In genomic region chr1:91086748-91087147, GRCm38 (mm10) we compare ENCODE assay signal across 16 mouse cellular contexts. TPM values are rescaled to one million over a fixed set of nuclear protein-coding genes. Genes with fewer than 3 reads are reported as not detected.
DNase-seq lines count a peak whose midpoint lies in the region; ATAC-seq and TF ChIP-seq lines count a peak whose summit lies in the region.
"Had no signal": no experiment of that assay in that cellular context is flagged by ENCODE, and none has a peak within 500 bp of the region (broad histone marks: within the 10 kb centered on the region; RNA-seq: fewer than 3 reads in every experiment).

No protein-coding gene starts in this region.

- 75% methylated on average over 5 of the region's 5 CpGs for WGBS in hindbrain, embryonic 12.5 days
- WGBS in hindbrain, embryonic 11.5 days = 85% methylated on average over 5 of the region's 5 CpGs
- 90% methylated on average over 5 of the region's 5 CpGs for WGBS in midbrain, embryonic 10.5 days
- WGBS in midbrain, embryonic 14.5 days = 93% methylated on average over 5 of the region's 5 CpGs

- H3K36me3 ChIP-seq in hindbrain, embryonic 12.5 days = no peaks in the 10 kb centered on the region
- no peaks in the 10 kb centered on the region for H3K36me3 ChIP-seq in hindbrain, embryonic 11.5 days (ENCODE audit: control insufficient read depth, insufficient read depth, low read length)
- H3K36me3 ChIP-seq in midbrain, embryonic 10.5 days = no peaks in the 10 kb centered on the region
- no peaks in the 10 kb centered on the region for H3K36me3 ChIP-seq in midbrain, embryonic 14.5 days (ENCODE audit: control insufficient read depth, insufficient read depth, low read length)
- H3K36me3 ChIP-seq: intestine, embryonic 15.5 days; liver, embryonic 13.5 days had no signal

- no peak overlapping the region for H3K9ac ChIP-seq in hindbrain, embryonic 12.5 days
- no peak overlapping the region for H3K9ac ChIP-seq in hindbrain, embryonic 11.5 days (ENCODE audit: low read depth, low read length)
- H3K9ac ChIP-seq in midbrain, embryonic 14.5 days (replicated peaks; ENCODE audit: low read length) = no peak overlapping the region
- H3K9ac ChIP-seq: intestine, embryonic 15.5 days; liver, embryonic 13.5 days had no signal

- H3K4me1 ChIP-seq in hindbrain, embryonic 12.5 days = peaks cover 13% of the 10 kb centered on the region
- H3K4me1 ChIP-seq in hindbrain, embryonic 11.5 days (replicated peaks; ENCODE audit: control insufficient read depth, insufficient read depth, low read length) = no peaks in the 10 kb centered on the region
- H3K4me1 ChIP-seq in midbrain, embryonic 10.5 days = peaks cover 17% of the 10 kb centered on the region
- 0 out of 2 replicates have a peak, but pooled peaks cover 4% of the 10 kb centered on the region for H3K4me1 ChIP-seq in midbrain, embryonic 14.5 days (ENCODE audit: control insufficient read depth, insufficient read depth, low read length)

- H3K4me3 ChIP-seq in gastrocnemius, adult 2 months = no peak overlapping the region
- no peak overlapping the region for H3K4me3 ChIP-seq in hindbrain, embryonic 12.5 days
- H3K4me3 ChIP-seq in hindbrain, embryonic 11.5 days (ENCODE audit: low read depth, low read length) = no peak overlapping the region
- H3K4me3 ChIP-seq in midbrain, embryonic 10.5 days = no peak overlapping the region
- no peak overlapping the region for H3K4me3 ChIP-seq in midbrain, embryonic 14.5 days (replicated peaks; ENCODE audit: low read depth, low read length)
- H3K4me3 ChIP-seq: intestine, embryonic 15.5 days; liver, embryonic 13.5 days had no signal

- no peak for DNase-seq in gastrocnemius, adult 2 months
- DNase-seq in gastrocnemius, postnatal 36 days = no peak
- no peak for DNase-seq in hindbrain, embryonic 11.5 days (ENCODE audit: low spot score)
- no peak for DNase-seq in midbrain, embryonic 10.5 days (ENCODE audit: low spot score)
- no peak for DNase-seq in midbrain, embryonic 14.5 days
- DNase-seq in lung, postnatal 25 days (ENCODE audit: low spot score) = peak; percentile 65
- no peak for DNase-seq in left cerebral cortex, adult 11 months (ENCODE audit: low spot score)
- DNase-seq: adrenal gland, postnatal 10 days; cerebellum, adult 9-10 months; heart, adult 11 months; kidney, postnatal 14 days; liver, embryonic 13.5 days had no signal

- no peak for ATAC-seq in hindbrain, embryonic 12.5 days (ENCODE audit: low FRiP score)
- ATAC-seq in hindbrain, embryonic 11.5 days (ENCODE audit: low FRiP score) = no peak
- no peak for ATAC-seq in midbrain, embryonic 14.5 days (ENCODE audit: low FRiP score, low TSS enrichment)
- ATAC-seq: intestine, embryonic 15.5 days had no signal

- no peaks in the 10 kb centered on the region for H3K27me3 ChIP-seq in hindbrain, embryonic 12.5 days
- no peaks in the 10 kb centered on the region for H3K27me3 ChIP-seq in hindbrain, embryonic 11.5 days (ENCODE audit: control insufficient read depth, insufficient read depth, low read length)
- no peaks in the 10 kb centered on the region for H3K27me3 ChIP-seq in midbrain, embryonic 10.5 days (ENCODE audit: low read depth, poor library complexity, severe bottlenecking)
- no peaks in the 10 kb centered on the region for H3K27me3 ChIP-seq in midbrain, embryonic 14.5 days (ENCODE audit: control insufficient read depth, insufficient read depth, low read length)
- H3K27me3 ChIP-seq: intestine, embryonic 15.5 days; liver, embryonic 13.5 days had no signal

- H3K27ac ChIP-seq in gastrocnemius, adult 2 months = peak overlapping the region; percentile 81
- peak overlapping the region; percentile 12; the same call in 1 of the 2 replicates for H3K27ac ChIP-seq in hindbrain, embryonic 12.5 days
- no peak overlapping the region for H3K27ac ChIP-seq in hindbrain, embryonic 11.5 days (ENCODE audit: low read depth, low read length)
- peak overlapping the region; percentile 67 for H3K27ac ChIP-seq in midbrain, embryonic 10.5 days (replicated peaks)
- H3K27ac ChIP-seq in midbrain, embryonic 14.5 days (replicated peaks; ENCODE audit: low read depth, low read length) = no peak overlapping the region
- H3K27ac ChIP-seq: intestine, embryonic 15.5 days; liver, embryonic 13.5 days had no signal

- H3K9me3 ChIP-seq in hindbrain, embryonic 12.5 days (replicated peaks) = no peaks in the 10 kb centered on the region
- no peaks in the 10 kb centered on the region for H3K9me3 ChIP-seq in hindbrain, embryonic 11.5 days (ENCODE audit: control insufficient read depth, low read length)
- no peaks in the 10 kb centered on the region for H3K9me3 ChIP-seq in midbrain, embryonic 10.5 days (replicated peaks)
- H3K9me3 ChIP-seq in midbrain, embryonic 14.5 days (ENCODE audit: control insufficient read depth, low read length) = no peaks in the 10 kb centered on the region
- H3K9me3 ChIP-seq: intestine, embryonic 15.5 days; liver, embryonic 13.5 days had no signal

- no peak overlapping the region for H3K4me2 ChIP-seq in hindbrain, embryonic 12.5 days (replicated peaks)
- no peak overlapping the region for H3K4me2 ChIP-seq in hindbrain, embryonic 11.5 days (replicated peaks; ENCODE audit: low read depth, low read length)
- no peak overlapping the region for H3K4me2 ChIP-seq in midbrain, embryonic 14.5 days (ENCODE audit: low read length)
- H3K4me2 ChIP-seq: intestine, embryonic 15.5 days; liver, embryonic 13.5 days; midbrain, embryonic 11.5 days had no signal

- TF ChIP-seq CTCF in gastrocnemius, adult 2 months (IDR thresholded peaks at IDR 0.05) = no peak

- intact Hi-C loops in gastrocnemius, adult 2 months (cut with DNase I) = no loop called here
- intact Hi-C loops in gastrocnemius, postnatal 36 days (cut with DNase I) = no loop called here

RNA-seq across cellular contexts. Expression of gene Rbm44, which starts 58.1 kb away (rescaled TPM):
- total RNA-seq in gastrocnemius, adult 2 months (2021) = not detected
- total RNA-seq in gastrocnemius, postnatal 36 days (2021) = not detected
- 0.69 and 1.5 TPM in 2 replicates for polyA plus RNA-seq in hindbrain, embryonic 12.5 days (2016; fragmentation: Nextera tagmentation; extraction: Ambion mirVana)
- polyA plus RNA-seq in hindbrain, embryonic 11.5 days (2014; fragmentation: Nextera tagmentation; extraction: Ambion mirVana) = 0.25 and 1.4 TPM in 2 replicates
- polyA plus RNA-seq in midbrain, embryonic 10.5 days (2016; fragmentation: Nextera tagmentation; extraction: Ambion mirVana) = 0.36 and 0.51 TPM in 2 replicates
- polyA plus RNA-seq in midbrain, embryonic 14.5 days (2014; fragmentation: Nextera tagmentation; extraction: Ambion mirVana) = 0.57 TPM in 1 of 2 replicates, not detected in the other
- total RNA-seq: layer of hippocampus, postnatal 25 days had no signal

Comparison
In these comparisons a context has a peak if more than half of its experiments do, and no peak if none do; other contexts are left out.
1. H3K27ac ChIP-seq: peak in gastrocnemius, adult 2 months (single experiment), hindbrain, embryonic 12.5 days (single experiment) and midbrain, embryonic 10.5 days (single experiment); none in hindbrain, embryonic 11.5 days (single experiment) and midbrain, embryonic 14.5 days (single experiment).